Mouse (Mus musculus): Measurements from ENCODE around the gene Mx1. TPM values are rescaled to one million over a fixed set of nuclear protein-coding genes. Genes with fewer than 3 reads are reported as not detected.

The Mx1 gene
- polyA plus RNA-seq, 1 experiment from 2014 or later: not detected

- Histone ChIP-seq H3K36me3 (no peaks in the 10 kb centered on the region), H3K27me3 (no peaks in the 10 kb centered on the region), H3K9ac (no peak overlapping the region), H3K27ac (no peak overlapping the region), H3K4me3 (no peak overlapping the region), H3K9me3 (replicated peaks) (no peaks in the 10 kb centered on the region), H3K4me1 (replicated peaks) (peaks cover 15% of the 10 kb centered on the region), H3K4me2 (no peak overlapping the region)
- 14% methylated on average over 4 of the region's 4 CpGs for WGBS
- peak; percentile 60; the same call in 1 of the 2 replicates for ATAC-seq (replicated peaks; ENCODE audit: insufficient number of reproducible peaks, insufficient read depth, low FRiP score, low read depth)
Measured at GRCm38 (mm10) chr16:97417896-97418542, 44.7 kb downstream of the Mx1 start.

- Histone ChIP-seq H3K27ac (no peak overlapping the region), H3K4me3 (no peak overlapping the region), H3K27me3 (no peaks in the 10 kb centered on the region), H3K9ac (no peak overlapping the region), H3K9me3 (replicated peaks) (no peaks in the 10 kb centered on the region), H3K36me3 (no peaks in the 10 kb centered on the region), H3K4me2 (no peak overlapping the region), H3K4me1 (replicated peaks) (0 out of 2 replicates have a peak, but pooled peaks cover 5% of the 10 kb centered on the region)
- no peak for ATAC-seq (replicated peaks; ENCODE audit: insufficient number of reproducible peaks, insufficient read depth, low FRiP score, low read depth)
- WGBS: 84% methylated on average over 5 of the region's 5 CpGs
Measured at GRCm38 (mm10) chr16:97405476-97406012, 57.2 kb downstream of the Mx1 start.

- no peaks in the 10 kb centered on the region for H3K9me3 ChIP-seq (replicated peaks)
- no peak for ATAC-seq (replicated peaks; ENCODE audit: insufficient number of reproducible peaks, insufficient read depth, low FRiP score, low read depth)
- H3K36me3 ChIP-seq: no peaks in the 10 kb centered on the region
- WGBS: 62% methylated on average over 4 of the region's 4 CpGs
- no peak overlapping the region for H3K9ac ChIP-seq
- no peak overlapping the region for H3K4me3 ChIP-seq
- no peaks in the 10 kb centered on the region for H3K27me3 ChIP-seq
- no peak overlapping the region for H3K27ac ChIP-seq
- 0 out of 2 replicates have a peak, but pooled peaks cover 5% of the 10 kb centered on the region for H3K4me1 ChIP-seq (replicated peaks)
- no peak overlapping the region for H3K4me2 ChIP-seq
Measured at GRCm38 (mm10) chr16:97402213-97402785, 60.4 kb downstream of the Mx1 start.

DNA sequence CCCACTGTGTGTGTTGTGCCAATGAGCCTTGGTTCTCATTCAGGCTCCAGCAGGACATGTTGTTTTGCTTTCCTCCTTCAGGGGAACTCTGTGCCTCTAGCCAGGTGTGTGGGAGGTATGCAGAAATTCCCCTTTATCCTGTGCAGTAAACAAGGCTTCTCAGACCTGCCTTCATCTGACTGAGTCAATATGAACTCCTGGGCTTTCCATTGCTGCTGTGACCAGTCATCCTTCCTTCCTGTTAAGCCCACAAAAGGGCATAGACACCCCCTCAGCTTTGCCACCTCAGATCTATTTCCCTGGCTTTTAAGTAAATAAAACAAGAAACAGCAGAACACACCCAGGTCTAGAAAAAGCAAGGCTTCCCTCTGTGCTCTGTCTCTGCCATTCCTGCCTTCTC, 61.0 kb downstream of the Mx1 start:
- Histone ChIP-seq H3K9ac (no peak overlapping the region), H3K4me2 (no peak overlapping the region), H3K4me1 (replicated peaks) (0 out of 2 replicates have a peak, but pooled peaks cover 5% of the 10 kb centered on the region), H3K36me3 (no peaks in the 10 kb centered on the region), H3K27me3 (no peaks in the 10 kb centered on the region), H3K27ac (no peak overlapping the region), H3K4me3 (no peak overlapping the region), H3K9me3 (replicated peaks) (no peaks in the 10 kb centered on the region)
- no peak for ATAC-seq (replicated peaks; ENCODE audit: insufficient number of reproducible peaks, insufficient read depth, low FRiP score, low read depth)

DNA sequence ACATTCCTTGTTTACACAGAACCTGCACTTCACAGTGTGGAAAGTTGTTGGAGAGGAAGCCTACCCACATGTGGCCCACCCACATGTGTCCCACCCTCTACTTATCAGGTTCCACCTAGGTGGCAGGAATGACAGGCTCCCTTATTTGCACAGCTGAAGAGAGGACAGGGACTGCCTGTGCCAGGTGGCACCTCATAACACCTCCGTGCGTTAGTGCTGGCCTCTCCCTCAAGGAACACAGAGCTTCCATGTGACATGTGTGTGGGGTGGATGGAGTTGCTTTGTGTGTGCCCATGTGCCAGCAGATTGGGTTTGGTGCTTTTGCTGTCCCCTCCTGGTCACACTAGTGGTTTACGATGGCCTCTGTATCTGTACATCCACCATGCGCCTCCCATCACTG, 62.7 kb downstream of the Mx1 start:
- WGBS: 84% methylated on average over 4 of the region's 4 CpGs
- no peak for ATAC-seq (replicated peaks; ENCODE audit: insufficient number of reproducible peaks, insufficient read depth, low FRiP score, low read depth)
- H3K4me3 ChIP-seq: no peak overlapping the region

GRCm38 (mm10) chr16:97397945-97398531, 64.7 kb downstream of the Mx1 start:
- no peak overlapping the region for H3K4me2 ChIP-seq
- H3K27me3 ChIP-seq: no peaks in the 10 kb centered on the region
- H3K27ac ChIP-seq: no peak overlapping the region
- H3K9me3 ChIP-seq (replicated peaks): no peaks in the 10 kb centered on the region
- 0 out of 2 replicates have a peak, but pooled peaks cover 5% of the 10 kb centered on the region for H3K4me1 ChIP-seq (replicated peaks)
- WGBS: 62% methylated on average over 2 of the region's 2 CpGs
- H3K9ac ChIP-seq: no peak overlapping the region
- H3K4me3 ChIP-seq: no peak overlapping the region
- H3K36me3 ChIP-seq: no peaks in the 10 kb centered on the region
- no peak for ATAC-seq (replicated peaks; ENCODE audit: insufficient number of reproducible peaks, insufficient read depth, low FRiP score, low read depth)

More for the DNA sequence above, 62.7 kb downstream of the Mx1 start:
- Histone ChIP-seq H3K9ac (no peak overlapping the region), H3K36me3 (no peaks in the 10 kb centered on the region), H3K4me1 (replicated peaks) (0 out of 2 replicates have a peak, but pooled peaks cover 5% of the 10 kb centered on the region), H3K27me3 (no peaks in the 10 kb centered on the region), H3K27ac (no peak overlapping the region), H3K9me3 (replicated peaks) (no peaks in the 10 kb centered on the region), H3K4me2 (no peak overlapping the region)

Other genes with a start within 250 kb of the Mx1 start
- gene Bace2, start 106.2 kb downstream of the Mx1 start, polyA plus RNA-seq (2015; fragmentation: Nextera tagmentation; extraction: Ambion mirVana): 49.2 and 54.5 TPM in 2 replicates
- not detected in 2 replicates for gene Fam3b, start 51.9 kb upstream of the Mx1 start, polyA plus RNA-seq (2015; fragmentation: Nextera tagmentation; extraction: Ambion mirVana)
- gene Tmprss2, start 148.3 kb upstream of the Mx1 start, polyA plus RNA-seq (2015; fragmentation: Nextera tagmentation; extraction: Ambion mirVana): 0.29 and 0.96 TPM in 2 replicates